Mouse (Mus musculus): ENCODE results near the gene Tbc1d1.

GRCm38 (mm10) chr5:64346343-64346885, 190.3 kb downstream of the Tbc1d1 start:
- no peak for TF ChIP-seq ZC3H11A (IDR thresholded peaks at IDR 0.05; ENCODE audit: borderline replicate concordance, low read depth, low read length)
- no peak for TF ChIP-seq MAFK (IDR thresholded peaks at IDR 0.05; ENCODE audit: insufficient read depth, low read depth, low read length)
- TF ChIP-seq ZNF384 (IDR thresholded peaks at IDR 0.05; ENCODE audit: low read depth, low read length), result no peak

Measured in ES-E14 (cell line).